Mouse (Mus musculus): ENCODE measurements around the gene Guca2a. TPM values are rescaled to one million over a fixed set of nuclear protein-coding genes. Genes with fewer than 3 reads are reported as not detected.

Gene Guca2a
- polyA plus RNA-seq, 1 experiment from 2014 or later: not detected

DNA sequence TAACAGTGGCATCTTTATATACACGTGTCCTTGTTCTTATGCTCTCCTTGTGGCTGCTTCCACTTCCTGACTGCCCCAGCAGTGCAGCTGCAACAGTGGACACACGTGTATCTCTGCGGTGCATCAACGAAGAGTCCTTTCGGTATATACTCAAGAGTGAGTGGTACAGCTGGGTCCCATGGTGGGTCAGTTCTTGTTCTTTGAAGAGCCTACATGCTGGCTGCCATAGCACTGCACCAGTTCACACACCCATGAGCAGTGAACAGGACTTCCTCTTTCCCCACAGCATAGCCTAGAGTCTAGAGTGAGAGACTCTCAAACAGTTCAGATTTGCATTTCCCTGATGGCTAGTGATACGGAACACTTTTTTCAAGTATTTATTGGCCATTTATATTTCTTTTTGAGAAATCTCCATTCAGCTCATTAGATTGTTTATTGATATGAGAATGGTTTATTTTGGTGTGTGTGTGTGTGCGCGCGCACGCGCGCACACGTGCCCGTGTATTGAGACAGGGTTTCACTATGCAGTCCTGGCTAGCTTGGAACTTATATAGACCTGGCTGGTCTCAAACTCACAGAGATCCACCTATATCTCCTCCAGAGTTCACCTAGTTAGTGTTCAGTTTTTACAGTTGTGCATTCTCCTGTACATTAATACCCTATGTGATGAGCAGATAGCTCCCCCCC is 26.0 kb downstream of the Guca2a start:
- H3K9ac ChIP-seq (replicated peaks): no peak overlapping the region
- H3K4me3 ChIP-seq (ENCODE audit: low read depth, low read length): no peak overlapping the region
- H3K4me2 ChIP-seq (ENCODE audit: low read depth, low read length): no peak overlapping the region
- ATAC-seq: peak; percentile 50; the same call in 1 of the 2 replicates
- no peak for TF ChIP-seq CTCF (IDR thresholded peaks at IDR 0.05; ENCODE audit: low read depth)
- no peak for TF ChIP-seq EP300 (IDR thresholded peaks at IDR 0.05; ENCODE audit: low read depth)
- H3K27ac ChIP-seq (ENCODE audit: low read depth): no peak overlapping the region
- no peaks in the 10 kb centered on the region for H3K4me1 ChIP-seq (ENCODE audit: insufficient read depth)
- H3K9me3 ChIP-seq (ENCODE audit: low read length): no peaks in the 10 kb centered on the region
- no peak for DNase-seq
- H3K36me3 ChIP-seq (replicated peaks; ENCODE audit: insufficient read depth, low read length): no peaks in the 10 kb centered on the region
- H3K27me3 ChIP-seq (ENCODE audit: insufficient read depth, low read length): no peaks in the 10 kb centered on the region
- WGBS (ENCODE audit: insufficient replicate concordance): 83% methylated on average over 14 of the region's 14 CpGs

DNA sequence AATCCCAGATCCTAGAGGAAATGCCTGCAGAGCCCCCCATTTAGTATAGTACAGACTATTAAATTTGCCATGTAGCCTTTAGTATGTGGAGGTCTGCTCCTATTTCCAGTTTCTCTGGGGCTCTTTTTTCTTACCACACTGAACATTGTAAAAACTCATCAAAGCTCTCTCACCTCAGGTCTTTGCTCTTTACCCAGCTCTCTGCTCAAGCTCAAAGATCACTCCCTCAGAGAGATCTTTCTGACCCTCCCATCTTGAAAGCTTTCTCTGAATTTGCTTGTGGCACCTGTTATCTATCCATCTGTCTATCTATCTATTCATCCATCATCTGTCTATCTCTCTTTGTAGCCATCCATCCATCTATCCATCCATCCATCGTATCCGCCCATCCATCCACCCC is 27.7 kb downstream of the Guca2a start:
- H3K36me3 ChIP-seq (replicated peaks; ENCODE audit: insufficient read depth, low read length): no peaks in the 10 kb centered on the region
- H3K4me1 ChIP-seq (ENCODE audit: insufficient read depth): no peaks in the 10 kb centered on the region
- DNase-seq: no peak
- no peak for TF ChIP-seq CTCF (IDR thresholded peaks at IDR 0.05; ENCODE audit: low read depth)
- TF ChIP-seq EP300 (IDR thresholded peaks at IDR 0.05; ENCODE audit: low read depth): no peak
- H3K9me3 ChIP-seq (ENCODE audit: low read length): no peaks in the 10 kb centered on the region
- H3K4me3 ChIP-seq (ENCODE audit: low read depth, low read length): no peak overlapping the region
- WGBS (ENCODE audit: insufficient replicate concordance): 86% methylated on average over 2 of the region's 2 CpGs
- no peak overlapping the region for H3K27ac ChIP-seq (ENCODE audit: low read depth)
- H3K27me3 ChIP-seq (ENCODE audit: insufficient read depth, low read length): no peaks in the 10 kb centered on the region
- no peak overlapping the region for H3K4me2 ChIP-seq (ENCODE audit: low read depth, low read length)
- no peak overlapping the region for H3K9ac ChIP-seq (replicated peaks)
- ATAC-seq: no peak

- DNase-seq (no peak), ATAC-seq (no peak)
- TF ChIP-seq EP300 (IDR thresholded peaks at IDR 0.05; ENCODE audit: low read depth): no peak
- no peak for TF ChIP-seq CTCF (IDR thresholded peaks at IDR 0.05; ENCODE audit: low read depth)
- Histone ChIP-seq H3K4me2 (ENCODE audit: low read depth, low read length) (no peak overlapping the region), H3K9ac (replicated peaks) (no peak overlapping the region), H3K27ac (ENCODE audit: low read depth) (no peak overlapping the region), H3K4me3 (ENCODE audit: low read depth, low read length) (no peak overlapping the region), H3K36me3 (replicated peaks; ENCODE audit: insufficient read depth, low read length) (no peaks in the 10 kb centered on the region), H3K27me3 (ENCODE audit: insufficient read depth, low read length) (no peaks in the 10 kb centered on the region), H3K9me3 (ENCODE audit: low read length) (no peaks in the 10 kb centered on the region), H3K4me1 (ENCODE audit: insufficient read depth) (no peaks in the 10 kb centered on the region)
- 75% methylated on average over 8 of the region's 8 CpGs for whole genome bisulfite sequencing (ENCODE audit: insufficient replicate concordance)
Measured at GRCm38 (mm10) chr4:119666116-119666515, 28.6 kb downstream of the Guca2a start.

DNA sequence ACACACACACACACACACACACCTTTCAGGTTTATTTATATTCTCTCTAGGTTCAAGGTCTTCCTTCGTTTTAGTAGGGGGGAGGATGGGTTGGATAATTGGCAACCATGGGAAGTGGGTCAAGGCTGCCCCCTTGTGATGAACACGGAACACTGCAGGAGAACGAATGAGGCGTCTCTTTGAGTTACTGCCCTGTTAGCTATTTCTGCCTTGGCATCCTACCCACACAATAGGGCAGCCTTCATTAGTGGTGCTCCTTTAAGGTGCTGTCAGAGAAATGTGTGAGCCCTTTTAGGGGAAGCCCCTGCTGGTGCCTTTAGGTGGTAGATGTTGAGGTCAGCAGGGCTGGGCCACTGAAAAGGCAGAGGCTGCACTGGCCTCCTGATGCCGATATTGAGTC is 29.9 kb downstream of the Guca2a start:
- no peak overlapping the region for H3K4me3 ChIP-seq (ENCODE audit: low read depth, low read length)
- H3K4me1 ChIP-seq (ENCODE audit: insufficient read depth): no peaks in the 10 kb centered on the region
- no peaks in the 10 kb centered on the region for H3K36me3 ChIP-seq (replicated peaks; ENCODE audit: insufficient read depth, low read length)
- no peak overlapping the region for H3K27ac ChIP-seq (ENCODE audit: low read depth)
- no peak overlapping the region for H3K9ac ChIP-seq (replicated peaks)
- no peak overlapping the region for H3K4me2 ChIP-seq (ENCODE audit: low read depth, low read length)
- WGBS (ENCODE audit: insufficient replicate concordance): 21% methylated on average over 5 of the region's 5 CpGs
- ATAC-seq (peak; percentile 50; the same call in 1 of the 2 replicates), DNase-seq (peak; percentile 41)
- H3K27me3 ChIP-seq (ENCODE audit: insufficient read depth, low read length): no peaks in the 10 kb centered on the region
- TF ChIP-seq CTCF (IDR thresholded peaks at IDR 0.05; ENCODE audit: low read depth) (peak; percentile 84), EP300 (IDR thresholded peaks at IDR 0.05; ENCODE audit: low read depth) (no peak)
- no peaks in the 10 kb centered on the region for H3K9me3 ChIP-seq (ENCODE audit: low read length)

DNA sequence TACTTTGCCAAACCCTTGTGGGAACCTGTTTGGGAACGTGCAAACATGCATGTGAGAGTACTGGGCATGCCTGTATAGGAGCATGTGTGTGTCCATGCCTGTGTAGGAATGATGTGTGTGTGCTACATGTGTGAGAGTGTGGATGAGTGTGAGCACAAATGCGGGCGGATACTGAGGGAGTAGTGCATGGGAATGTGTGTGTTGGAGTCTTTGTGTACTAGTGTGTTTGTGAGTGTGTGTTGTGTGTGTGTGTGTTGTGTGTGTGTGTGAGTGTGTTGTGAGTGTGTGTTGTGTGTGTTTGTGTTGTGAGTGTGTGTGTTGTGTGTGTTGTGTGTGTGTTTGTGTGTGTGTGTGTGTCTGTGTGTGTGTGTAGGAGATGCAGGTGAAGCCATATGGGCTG is 30.7 kb downstream of the Guca2a start:
- no peak overlapping the region for H3K27ac ChIP-seq (ENCODE audit: low read depth)
- no peak overlapping the region for H3K9ac ChIP-seq (replicated peaks)
- H3K36me3 ChIP-seq (replicated peaks; ENCODE audit: insufficient read depth, low read length): no peaks in the 10 kb centered on the region
- no peaks in the 10 kb centered on the region for H3K27me3 ChIP-seq (ENCODE audit: insufficient read depth, low read length)
- H3K4me3 ChIP-seq (ENCODE audit: low read depth, low read length): no peak overlapping the region
- no peaks in the 10 kb centered on the region for H3K4me1 ChIP-seq (ENCODE audit: insufficient read depth)
- H3K9me3 ChIP-seq (ENCODE audit: low read length): no peaks in the 10 kb centered on the region
- DNase-seq (no peak), ATAC-seq (no peak)
- WGBS (ENCODE audit: insufficient replicate concordance): 84% methylated on average over 3 of the region's 3 CpGs
- no peak overlapping the region for H3K4me2 ChIP-seq (ENCODE audit: low read depth, low read length)
- TF ChIP-seq CTCF (IDR thresholded peaks at IDR 0.05; ENCODE audit: low read depth): no peak
- TF ChIP-seq EP300 (IDR thresholded peaks at IDR 0.05; ENCODE audit: low read depth): no peak

GRCm38 (mm10) chr4:119668596-119668995 is 31.1 kb downstream of the Guca2a start:
- no peaks in the 10 kb centered on the region for H3K27me3 ChIP-seq (ENCODE audit: insufficient read depth, low read length)
- ATAC-seq (no peak), DNase-seq (no peak)
- TF ChIP-seq CTCF (IDR thresholded peaks at IDR 0.05; ENCODE audit: low read depth) (no peak), EP300 (IDR thresholded peaks at IDR 0.05; ENCODE audit: low read depth) (no peak)
- no peak overlapping the region for H3K4me3 ChIP-seq (ENCODE audit: low read depth, low read length)
- no peak overlapping the region for H3K9ac ChIP-seq (replicated peaks)
- no peak overlapping the region for H3K27ac ChIP-seq (ENCODE audit: low read depth)
- no peaks in the 10 kb centered on the region for H3K36me3 ChIP-seq (replicated peaks; ENCODE audit: insufficient read depth, low read length)
- H3K4me2 ChIP-seq (ENCODE audit: low read depth, low read length): no peak overlapping the region
- 62% methylated on average over 4 of the region's 4 CpGs for WGBS (ENCODE audit: insufficient replicate concordance)
- no peaks in the 10 kb centered on the region for H3K9me3 ChIP-seq (ENCODE audit: low read length)
- H3K4me1 ChIP-seq (ENCODE audit: insufficient read depth): no peaks in the 10 kb centered on the region

Data from liver, postnatal 0 days (tissue).